Mouse (Mus musculus): ENCODE measurements at regions not wholly inside any gene's neighbourhood (a gene's known extent, or its start where the extent isn't known, plus 50 kb on each side); places are given as distances from the start of the nearest gene placed in this dataset.

DNA sequence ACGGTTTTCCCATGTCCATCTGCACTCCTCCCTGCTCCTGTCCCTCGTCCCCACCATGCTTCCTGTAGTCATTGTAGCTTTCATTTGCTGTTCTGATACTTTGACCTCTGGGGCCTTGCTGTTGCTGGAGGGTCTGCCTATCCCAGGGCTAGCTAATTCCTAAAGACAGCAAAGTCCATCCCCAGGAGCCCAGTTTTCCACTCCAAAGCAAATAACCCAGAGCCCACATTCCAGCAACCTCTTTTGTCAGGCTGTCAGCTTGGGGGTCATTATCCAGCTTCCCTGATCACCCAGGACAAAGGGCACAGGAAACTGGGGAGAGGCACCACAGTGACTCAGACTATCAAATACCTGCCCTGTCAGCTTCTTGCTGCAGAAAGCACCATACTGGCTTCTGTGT lies 139.9 kb upstream of the Tab2 start:
- DNase-seq (ENCODE audit: low read depth, low spot score), result no peak
- Histone ChIP-seq H3K9me3 (replicated peaks; ENCODE audit: insufficient read depth, low read length) (no peaks in the 10 kb centered on the region), H3K9ac (ENCODE audit: control insufficient read depth, low read depth, low read length, poor library complexity, severe bottlenecking) (no peak overlapping the region), H3K79me2 (ENCODE audit: control insufficient read depth, insufficient read depth, low read length, poor library complexity) (no peaks in the 10 kb centered on the region), H3K4me1 (ENCODE audit: control insufficient read depth in 1 of 2, insufficient read depth in 2 of 2, low read length in 2 of 2) (peaks cover 0 to 3% of the 10 kb centered on the region in 2 experiments; a peak in 1 of 4 replicates), H3K27ac (ENCODE audit: control insufficient read depth, low read depth, low read length) (no peak overlapping the region), H3K36me3 (ENCODE audit: control insufficient read depth in 1 of 2, insufficient read depth in 2 of 2, low read length in 2 of 2) (no peaks in the 10 kb centered on the region), H3K4me3 (ENCODE audit: control insufficient read depth in 1 of 2, insufficient read depth in 1 of 2, low read depth in 2 of 2, low read length in 2 of 2) (no peak overlapping the region), H3K27me3 (ENCODE audit: control insufficient read depth in 1 of 2, insufficient read depth in 2 of 2, low read length in 2 of 2) (no peaks in the 10 kb centered on the region; a peak in 1 of 4 replicates)
- no peak for TF ChIP-seq NRF1 (IDR thresholded peaks at IDR 0.05; ENCODE audit: insufficient read depth, low read depth, low read length, poor library complexity, severe bottlenecking)
- TF ChIP-seq TCF12 (IDR thresholded peaks at IDR 0.05; ENCODE audit: low read depth, low read length), result no peak
- no peak for TF ChIP-seq MYB (IDR thresholded peaks at IDR 0.05; ENCODE audit: low read depth, low read length)
- TF ChIP-seq HCFC1 (IDR thresholded peaks at IDR 0.05; ENCODE audit: low read depth, low read length), result no peak
- no peak for TF ChIP-seq USF1 (IDR thresholded peaks at IDR 0.05; ENCODE audit: low read depth, low read length)
- no peak for TF ChIP-seq POLR2A (IDR thresholded peaks at IDR 0.05; ENCODE audit: control insufficient read depth in 1 of 2, insufficient read depth in 1 of 2, low read depth in 1 of 2, low read length in 2 of 2, poor library complexity in 1 of 2)

DNA sequence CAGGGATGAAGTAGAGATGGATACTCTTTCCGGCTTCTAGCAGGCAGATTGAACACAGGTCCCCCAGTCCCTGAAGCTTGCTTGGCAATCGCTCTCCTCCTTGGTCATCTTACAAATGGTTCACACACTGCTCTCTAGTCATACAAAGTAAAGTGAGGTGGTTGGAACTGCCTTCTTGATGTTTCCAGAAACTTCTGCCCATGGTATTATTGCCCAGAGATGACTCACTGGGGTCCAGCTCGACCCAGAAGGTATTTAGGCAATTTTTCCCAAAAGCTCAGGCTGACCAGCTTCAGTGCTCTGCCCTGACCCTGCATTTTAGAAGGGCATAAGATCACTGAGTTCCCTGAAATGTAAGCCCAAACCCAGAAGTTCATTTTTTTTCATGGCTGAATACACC lies 139.2 kb upstream of the Tab2 start:
- DNase-seq (ENCODE audit: low read depth, low spot score), result no peak
- no peak overlapping the region for H3K4me3 ChIP-seq (ENCODE audit: control insufficient read depth in 1 of 2, insufficient read depth in 1 of 2, low read depth in 2 of 2, low read length in 2 of 2)
- H3K79me2 ChIP-seq (ENCODE audit: control insufficient read depth, insufficient read depth, low read length, poor library complexity), result no peaks in the 10 kb centered on the region
- H3K9ac ChIP-seq (ENCODE audit: control insufficient read depth, low read depth, low read length, poor library complexity, severe bottlenecking), result no peak overlapping the region
- no peaks in the 10 kb centered on the region for H3K9me3 ChIP-seq (replicated peaks; ENCODE audit: insufficient read depth, low read length)
- no peak for TF ChIP-seq NRF1 (IDR thresholded peaks at IDR 0.05; ENCODE audit: insufficient read depth, low read depth, low read length, poor library complexity, severe bottlenecking)
- TF ChIP-seq ZNF384 (IDR thresholded peaks at IDR 0.05; ENCODE audit: low read depth, low read length), result no peak
- TF ChIP-seq MAX (IDR thresholded peaks at IDR 0.05; ENCODE audit: low read length), result no peak
- TF ChIP-seq POLR2AphosphoS2 (IDR thresholded peaks at IDR 0.05; ENCODE audit: low read length), result no peak
- TF ChIP-seq SMC3 (IDR thresholded peaks at IDR 0.05; ENCODE audit: low read depth, low read length), result no peak
- TF ChIP-seq CHD2 (IDR thresholded peaks at IDR 0.05; ENCODE audit: low read length), result no peak
- no peak for TF ChIP-seq USF1 (IDR thresholded peaks at IDR 0.05; ENCODE audit: low read depth, low read length)
- no peak for TF ChIP-seq MEF2A (IDR thresholded peaks at IDR 0.05; ENCODE audit: extremely low read depth, insufficient replicate concordance, low read depth, low read length, poor library complexity, severe bottlenecking)
- TF ChIP-seq HCFC1 (IDR thresholded peaks at IDR 0.05; ENCODE audit: low read depth, low read length), result no peak
- TF ChIP-seq ETS1 (IDR thresholded peaks at IDR 0.05; ENCODE audit: low read depth, low read length), result no peak
- TF ChIP-seq MAZ (IDR thresholded peaks at IDR 0.05; ENCODE audit: low read depth, low read length), result no peak
- no peak for TF ChIP-seq GABPA (IDR thresholded peaks at IDR 0.05; ENCODE audit: low read depth, low read length)
- no peak for TF ChIP-seq SIN3A (IDR thresholded peaks at IDR 0.05; ENCODE audit: low read length)
- no peak for TF ChIP-seq MAFK (IDR thresholded peaks at IDR 0.05; ENCODE audit: borderline replicate concordance, low read depth, low read length)
- no peak for TF ChIP-seq ZC3H11A (IDR thresholded peaks at IDR 0.05; ENCODE audit: low read depth, low read length)
- TF ChIP-seq ZKSCAN1 (IDR thresholded peaks at IDR 0.05; ENCODE audit: low read depth, low read length), result no peak
- TF ChIP-seq ZMIZ1 (IDR thresholded peaks at IDR 0.05; ENCODE audit: low read depth, low read length), result no peak
- TF ChIP-seq RAD21 (IDR thresholded peaks at IDR 0.05; ENCODE audit: low read depth, low read length), result no peak
- no peak for TF ChIP-seq MYC (IDR thresholded peaks at IDR 0.05; ENCODE audit: low read depth, low read length)
- TF ChIP-seq NELFE (IDR thresholded peaks at IDR 0.05; ENCODE audit: low read depth, low read length), result no peak
- no peak overlapping the region for H3K27ac ChIP-seq (ENCODE audit: control insufficient read depth, low read depth, low read length)
- no peaks in the 10 kb centered on the region for H3K36me3 ChIP-seq (ENCODE audit: control insufficient read depth in 1 of 2, insufficient read depth in 2 of 2, low read length in 2 of 2)
- H3K27me3 ChIP-seq (ENCODE audit: control insufficient read depth in 1 of 2, insufficient read depth in 2 of 2, low read length in 2 of 2), result no peaks in the 10 kb centered on the region; a peak in 1 of 4 replicates
- H3K4me1 ChIP-seq (ENCODE audit: control insufficient read depth in 1 of 2, insufficient read depth in 2 of 2, low read length in 2 of 2), result peaks cover 0 to 3% of the 10 kb centered on the region in 2 experiments; a peak in 2 of 4 replicates

Measured in MEL (cell line).